Mouse (Mus musculus) frontal cortex, postnatal 10 days (tissue): Measurements from ENCODE around the gene Olfr5.
"Not testable (repeated sequence)": the region's sequence is repeated elsewhere in the genome, so short reads cannot be mapped to it uniquely, and the experiment has no call there.

ENCODE experiments used
- DNase-seq, 2 experiments: peaks; one replicate each; pipeline ENCODE4 v3.0.0; 2022; ENCODE audit warnings: low spot score in 2 of 2, mixed read lengths in 1 of 2

Gene Olfr5

GRCm38 (mm10) chr7:6486841-6487240 is at the start of gene Olfr5:
Gene Olfr5 (minus strand): TSS chr7:6486941.
- DNase-seq: no peak

DNA sequence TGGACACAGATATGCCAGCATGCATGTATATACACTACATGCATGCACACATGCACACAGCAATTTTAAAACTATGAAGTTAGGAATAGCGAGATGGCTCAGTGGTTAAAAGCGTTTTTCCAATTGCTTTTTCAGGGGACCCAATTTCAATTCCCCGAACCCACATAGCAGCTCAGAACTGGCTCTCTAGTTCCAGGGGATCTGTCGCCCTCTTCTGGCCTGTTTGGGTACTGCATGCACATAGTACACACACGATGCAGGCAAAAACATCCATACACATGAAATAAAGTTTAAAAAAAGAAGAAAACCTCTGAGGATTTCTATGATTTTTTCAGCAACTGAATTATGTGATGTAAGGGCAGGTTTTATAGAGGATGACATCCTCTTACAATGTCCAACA is 39.4 kb upstream of the Olfr5 start:
- DNase-seq: no peak

GRCm38 (mm10) chr7:6525001-6525400 is 38.3 kb upstream of the Olfr5 start:
- no peak for DNase-seq

- no peak for DNase-seq
These were observed 36.1 kb upstream of the Olfr5 start, which contains the start of gene Olfr1349 for GRCm38 (mm10) chr7:6522850-6523249. Gene Olfr1349 (minus strand): TSS chr7:6522950.

- no peak for DNase-seq
These were observed 34.9 kb upstream of the Olfr5 start for GRCm38 (mm10) chr7:6521666-6522065.

DNA sequence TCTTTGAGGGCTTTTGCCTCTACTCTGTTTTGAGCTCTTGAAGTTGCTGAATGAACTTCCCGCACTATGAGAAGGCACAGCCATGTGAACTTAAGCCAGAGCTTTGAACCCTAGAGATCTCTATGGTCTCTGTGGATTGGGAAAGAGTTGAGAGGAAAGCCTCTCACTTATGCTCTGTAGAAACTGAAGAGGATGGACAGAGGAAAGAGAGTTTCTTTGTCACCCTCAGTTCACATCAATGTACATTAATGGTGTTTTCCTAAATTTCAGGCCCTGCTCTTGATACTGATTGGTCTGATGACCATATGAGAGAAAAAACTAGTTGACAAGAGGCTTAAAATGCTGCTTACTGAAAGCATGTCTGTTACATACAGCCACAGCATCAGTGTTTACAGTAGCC is 21.9 kb upstream of the Olfr5 start, which contains the start of gene Olfr1348:
Olfr1348 (minus strand) TSS at position 101 of the 400 bp plus-strand sequence.
- no peak for DNase-seq

- no peak for DNase-seq
These were observed 12.9 kb upstream of the Olfr5 start, which contains the start of gene Olfr1347 for GRCm38 (mm10) chr7:6499655-6500054. Gene Olfr1347 (minus strand): TSS chr7:6499755.

DNA sequence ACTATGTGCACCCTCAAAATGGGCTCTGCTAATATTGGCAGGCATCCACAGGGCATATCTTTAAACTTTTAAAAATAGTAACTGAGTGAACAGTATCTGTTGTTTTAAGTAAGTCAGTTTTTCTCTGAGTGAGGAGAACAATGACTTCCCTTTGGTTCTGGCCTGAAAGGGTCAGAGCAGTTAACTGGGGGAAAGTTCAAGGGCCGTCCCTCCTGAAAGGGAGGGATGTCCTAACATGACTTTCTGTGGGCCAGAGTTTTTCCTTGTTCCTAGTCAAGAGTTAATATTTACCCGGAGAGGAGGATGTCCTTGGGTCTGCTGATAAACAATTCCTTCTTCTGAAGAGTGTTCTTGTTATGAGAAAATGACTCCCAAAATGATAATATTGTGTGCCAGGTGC is 9.1 kb downstream of the Olfr5 start:
- DNase-seq: not testable (repeated sequence)

DNA sequence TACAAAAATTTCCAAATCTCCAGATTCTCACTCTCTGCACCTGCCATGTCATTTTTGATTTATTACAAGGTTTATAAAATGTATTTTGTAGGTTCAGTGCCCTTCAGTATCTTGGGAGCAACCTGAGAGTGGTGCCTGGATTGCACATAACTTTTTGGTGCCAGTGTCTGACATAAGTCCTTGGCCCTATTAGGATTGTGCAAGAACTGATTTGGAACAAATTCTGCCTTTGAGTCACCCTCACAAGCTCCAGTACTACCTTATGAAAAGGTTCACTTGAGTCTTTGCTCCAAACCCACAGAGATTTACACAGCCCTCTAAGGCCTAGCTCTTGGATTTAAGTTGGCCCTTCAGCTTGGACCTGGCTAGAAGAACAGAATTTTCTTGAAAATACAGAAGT is 19.8 kb downstream of the Olfr5 start, which contains the start of gene Olfr1346:
Olfr1346 (plus strand) TSS at position 151 of the 400 bp plus-strand sequence.
- DNase-seq: no peak

DNA sequence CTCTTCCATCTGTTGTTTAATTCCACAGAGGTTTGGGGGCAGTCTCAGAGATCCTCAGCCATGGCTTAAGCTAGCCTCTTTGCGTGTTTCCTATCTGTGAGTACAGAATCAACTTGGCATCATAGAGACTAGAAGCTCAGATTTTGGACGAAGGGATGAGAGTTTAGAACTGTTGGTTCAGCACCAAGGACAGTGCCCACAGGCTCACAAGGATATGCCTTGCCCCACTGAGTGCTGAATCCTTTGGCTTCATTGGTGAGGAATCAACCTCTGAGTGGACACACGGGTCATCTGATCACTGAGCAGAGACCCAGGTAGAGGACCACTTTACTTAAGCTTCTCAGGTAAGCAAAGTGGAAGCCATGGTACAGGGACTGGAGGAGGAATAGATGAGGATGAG is 30.3 kb downstream of the Olfr5 start:
- no peak for DNase-seq

- no peak for DNase-seq
These were observed 30.9 kb downstream of the Olfr5 start, which contains the start of gene Olfr1336 for GRCm38 (mm10) chr7:6455868-6456267. Gene Olfr1336 (plus strand): TSS chr7:6456168.

GRCm38 (mm10) chr7:6447771-6448170 is 39.0 kb downstream of the Olfr5 start:
- no peak for DNase-seq

- no peak for DNase-seq
These were observed 45.6 kb downstream of the Olfr5 start for GRCm38 (mm10) chr7:6441173-6441572.

DNA sequence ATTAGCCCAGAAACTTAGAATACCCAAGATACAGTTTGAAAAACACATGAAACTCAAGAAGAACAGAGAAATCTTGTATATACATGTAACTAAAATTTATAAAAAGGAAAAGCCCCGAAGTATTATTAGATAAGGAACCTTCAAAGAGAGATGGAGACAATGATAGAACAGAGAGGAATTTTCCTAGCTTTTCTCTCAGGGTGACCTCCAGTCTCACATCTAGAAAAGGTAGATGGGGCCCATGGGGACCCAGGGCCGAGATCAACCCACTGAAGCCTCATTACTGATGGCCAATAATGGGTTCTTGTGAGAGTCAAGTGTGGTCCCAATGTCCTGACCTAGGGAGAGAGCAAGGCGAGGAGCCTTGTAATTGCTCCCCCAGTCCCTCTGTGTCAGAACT is 48.4 kb downstream of the Olfr5 start, which contains the start of gene Olfr1344:
Olfr1344 (plus strand) TSS at position 301 of the 400 bp plus-strand sequence.
- no peak for DNase-seq

GRCm38 (mm10) chr7:6430342-6430741 is 56.4 kb downstream of the Olfr5 start:
- no peak for DNase-seq

GRCm38 (mm10) chr7:6429381-6429780 is 57.4 kb downstream of the Olfr5 start:
- DNase-seq: no peak
